Mouse (Mus musculus): ENCODE results near the gene Ckap5. TPM values are rescaled to one million over a fixed set of nuclear protein-coding genes. Genes with fewer than 3 reads are reported as not detected.
"Not testable (repeated sequence)": the region's sequence is repeated elsewhere in the genome, so short reads cannot be mapped to it uniquely, and the experiment has no call there.

Ckap5 gene
- total RNA-seq, 1 experiment from 2014 or later: 41.9 TPM

DNA sequence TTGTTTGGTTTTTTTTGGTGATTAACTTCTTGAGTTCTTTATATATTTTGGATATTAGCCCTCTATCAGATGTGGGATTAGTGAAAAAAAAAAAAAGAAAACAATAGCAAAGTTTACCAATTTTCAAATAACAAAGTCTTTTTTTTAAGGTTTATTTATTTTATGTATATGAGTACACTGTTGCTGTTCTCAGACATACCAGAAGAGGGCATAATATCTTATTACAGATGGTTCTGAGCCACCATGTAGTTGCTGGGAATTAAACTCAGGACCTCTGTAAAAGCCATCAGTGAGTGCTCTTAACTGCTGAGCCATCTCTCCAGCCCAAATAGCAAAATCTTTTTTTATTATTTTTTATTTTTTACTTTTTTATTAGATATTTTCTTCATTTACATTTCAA, 82.8 kb downstream of the Ckap5 start:
- not testable (repeated sequence) for ATAC-seq (replicated peaks; ENCODE audit: insufficient number of reproducible peaks, low FRiP score, low TSS enrichment, poor library complexity, severe bottlenecking)

DNA sequence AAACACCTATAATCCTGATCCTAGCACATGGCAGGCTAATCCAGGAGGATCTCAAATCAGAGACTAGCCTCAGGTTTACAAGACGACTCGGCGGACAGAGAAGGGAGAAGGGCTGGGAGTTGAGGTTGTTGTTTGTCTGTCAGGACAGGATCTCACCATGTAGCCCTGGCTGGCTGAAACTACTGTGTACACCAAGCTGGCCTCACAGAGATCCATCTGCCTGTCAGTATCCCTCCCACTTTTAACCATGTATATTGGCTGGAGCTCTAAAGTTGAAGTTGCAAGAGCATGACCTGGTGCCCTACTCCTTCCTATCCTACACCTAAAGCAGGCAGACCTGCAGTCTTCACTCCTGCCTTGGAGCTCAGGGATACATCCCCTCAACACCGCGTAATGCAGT, 95.8 kb downstream of the Ckap5 start:
- ATAC-seq (replicated peaks; ENCODE audit: insufficient number of reproducible peaks, low FRiP score, low TSS enrichment, poor library complexity, severe bottlenecking): no peak

DNA sequence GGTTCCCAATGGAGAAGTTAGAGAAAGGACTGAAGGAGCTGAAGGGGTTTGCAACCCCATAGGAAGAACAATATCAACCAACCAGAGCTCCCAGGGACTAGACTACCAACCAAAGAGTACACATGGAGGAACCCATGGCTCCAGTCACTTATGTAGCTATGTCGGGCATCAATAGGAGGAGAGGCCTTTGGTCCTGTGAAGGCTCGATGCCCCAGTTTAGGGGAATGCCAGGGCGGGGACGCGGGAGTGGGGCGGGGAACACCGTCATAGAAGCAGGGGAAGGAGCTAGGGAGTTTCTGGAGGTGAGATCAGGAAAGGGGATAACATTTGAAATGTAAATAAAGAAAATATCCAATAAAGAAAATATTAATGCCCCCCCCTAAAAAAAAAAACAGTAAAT, 96.8 kb downstream of the Ckap5 start:
- not testable (repeated sequence) for ATAC-seq (replicated peaks; ENCODE audit: insufficient number of reproducible peaks, low FRiP score, low TSS enrichment, poor library complexity, severe bottlenecking)

- no peak for ATAC-seq (replicated peaks; ENCODE audit: insufficient number of reproducible peaks, low FRiP score, low TSS enrichment, poor library complexity, severe bottlenecking)
Measured at GRCm38 (mm10) chr2:91627486-91627885, 100.9 kb downstream of the Ckap5 start.

DNA sequence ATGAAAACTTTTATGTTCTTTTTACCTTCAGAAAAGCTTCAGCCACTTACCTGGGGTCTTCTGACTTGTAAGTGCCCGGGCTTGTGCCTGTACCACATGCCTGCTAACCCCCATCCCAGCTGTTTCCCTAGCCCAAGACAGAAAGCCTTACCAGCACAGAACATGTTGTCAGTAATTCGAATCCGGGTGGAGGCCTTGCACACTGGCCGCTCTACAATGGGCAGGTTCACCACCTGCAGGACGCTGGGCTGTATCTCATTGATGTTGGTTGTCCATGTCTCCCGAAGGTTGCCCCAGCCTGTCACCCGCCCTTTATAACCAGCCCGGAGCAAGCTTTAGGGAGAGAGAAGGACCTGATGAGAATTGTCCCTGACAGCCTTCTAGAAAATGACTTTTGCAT, 101.6 kb downstream of the Ckap5 start:
- no peak for ATAC-seq (replicated peaks; ENCODE audit: insufficient number of reproducible peaks, low FRiP score, low TSS enrichment, poor library complexity, severe bottlenecking)

- ATAC-seq (replicated peaks; ENCODE audit: insufficient number of reproducible peaks, low FRiP score, low TSS enrichment, poor library complexity, severe bottlenecking): no peak
Measured at GRCm38 (mm10) chr2:91629682-91630081, 103.1 kb downstream of the Ckap5 start.

DNA sequence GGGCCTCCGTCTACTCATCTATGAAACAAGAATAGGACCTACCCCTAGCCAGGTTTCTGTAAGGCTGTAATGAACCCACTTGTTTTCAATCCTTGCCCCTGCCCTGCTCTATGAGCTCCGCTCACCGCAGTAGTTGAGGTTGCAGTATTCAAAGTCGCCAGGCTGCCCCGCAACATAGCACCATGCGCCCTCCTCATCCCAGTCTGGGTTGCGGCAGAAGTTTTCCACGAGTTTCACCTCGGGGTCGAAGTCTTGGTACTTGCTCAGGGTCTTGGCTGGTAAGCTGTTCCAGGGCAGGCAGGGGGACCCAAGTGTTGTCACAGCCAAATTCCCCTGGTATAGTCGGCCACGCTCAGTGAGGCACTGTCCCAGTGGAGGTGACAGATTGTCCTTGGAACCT, 103.8 kb downstream of the Ckap5 start:
- no peak for ATAC-seq (replicated peaks; ENCODE audit: insufficient number of reproducible peaks, low FRiP score, low TSS enrichment, poor library complexity, severe bottlenecking)

DNA sequence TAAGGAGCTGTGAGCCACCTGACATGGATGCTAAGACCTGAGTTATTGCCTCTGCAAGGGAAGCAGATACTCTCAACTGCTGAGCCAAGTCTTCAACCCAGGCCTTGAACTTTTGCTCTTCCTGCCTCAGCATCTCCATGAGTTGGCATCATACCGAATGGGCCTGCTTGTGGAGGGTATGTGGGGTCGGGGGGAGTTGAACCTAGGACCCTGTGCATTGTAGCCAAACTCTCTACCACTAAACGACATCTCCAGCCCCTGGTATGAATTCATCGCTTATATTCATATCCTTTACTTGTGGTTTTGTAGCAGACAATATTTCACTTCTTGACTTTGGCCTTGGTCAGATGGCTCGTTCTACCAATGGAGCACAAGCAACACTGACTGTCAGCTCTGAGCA, 105.3 kb downstream of the Ckap5 start:
- no peak for ATAC-seq (replicated peaks; ENCODE audit: insufficient number of reproducible peaks, low FRiP score, low TSS enrichment, poor library complexity, severe bottlenecking)

DNA sequence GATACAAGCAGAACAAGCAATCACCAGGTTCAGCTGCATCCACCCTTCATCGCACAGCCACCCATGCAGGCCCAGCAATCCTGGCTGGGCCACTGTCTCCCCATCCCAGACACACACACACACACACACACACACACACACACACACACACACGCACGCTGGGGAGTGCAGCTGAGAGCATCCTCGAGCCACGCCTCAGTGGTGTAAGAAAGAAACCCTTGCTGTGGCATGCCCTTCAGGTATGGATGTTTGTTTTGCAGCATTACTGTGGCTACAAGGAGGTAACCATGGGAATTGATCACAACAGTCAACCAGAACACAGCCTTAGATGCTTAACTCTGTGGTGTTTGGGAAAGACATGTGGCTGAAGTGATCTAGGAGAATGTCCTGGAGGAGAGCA, 105.8 kb downstream of the Ckap5 start:
- ATAC-seq (replicated peaks; ENCODE audit: insufficient number of reproducible peaks, low FRiP score, low TSS enrichment, poor library complexity, severe bottlenecking): no peak

DNA sequence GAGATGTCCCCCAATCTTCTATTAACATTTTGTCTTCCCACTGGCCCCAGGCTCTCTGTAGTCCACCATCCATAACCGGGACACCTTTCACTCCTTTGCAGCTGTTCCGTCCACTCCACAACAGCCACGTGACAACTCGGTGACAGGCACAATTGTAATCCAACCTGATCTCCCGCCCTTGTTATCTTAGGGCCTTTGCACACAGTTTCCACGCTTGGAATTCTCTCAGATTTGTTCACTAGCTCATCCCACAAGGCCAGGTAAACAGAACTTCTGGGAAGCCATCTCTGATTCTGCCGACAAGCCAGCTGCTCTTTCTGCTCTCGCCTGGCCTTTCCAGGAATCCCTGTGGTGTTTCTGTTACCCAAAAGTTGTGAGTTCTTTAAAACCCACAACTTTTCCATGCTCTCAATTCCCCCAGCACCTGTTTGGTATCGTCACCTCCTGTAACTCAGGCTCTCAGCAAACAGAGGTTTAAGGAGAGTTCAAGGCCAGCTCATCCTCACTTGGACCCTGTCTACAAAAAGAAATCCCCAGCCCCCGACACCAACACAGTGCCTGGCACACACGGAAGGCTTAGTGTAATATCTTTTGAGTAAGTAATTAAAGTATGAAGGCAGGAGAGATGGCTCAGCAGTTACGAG, 106.9 kb downstream of the Ckap5 start:
- ATAC-seq (replicated peaks; ENCODE audit: insufficient number of reproducible peaks, low FRiP score, low TSS enrichment, poor library complexity, severe bottlenecking): no peak

DNA sequence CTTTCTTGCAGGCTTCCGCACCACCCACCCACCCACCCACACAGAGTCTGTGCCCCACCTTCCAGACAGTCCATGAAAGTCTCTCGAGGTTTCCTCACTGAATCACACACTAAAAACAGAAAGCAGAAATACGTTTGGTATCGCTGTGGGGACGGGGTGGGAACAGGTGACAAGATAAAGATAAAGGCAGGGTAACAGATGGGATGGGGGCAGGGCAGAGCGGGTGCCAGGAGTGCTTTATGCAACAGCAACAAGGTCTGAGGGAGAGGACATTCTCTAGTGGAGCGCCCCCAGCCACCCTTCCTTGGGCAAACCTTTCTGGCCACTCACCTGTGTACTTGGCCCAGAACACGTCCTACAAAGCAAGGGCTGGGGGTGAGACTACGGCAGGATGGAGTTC, 108.3 kb downstream of the Ckap5 start:
- no peak for ATAC-seq (replicated peaks; ENCODE audit: insufficient number of reproducible peaks, low FRiP score, low TSS enrichment, poor library complexity, severe bottlenecking)

DNA sequence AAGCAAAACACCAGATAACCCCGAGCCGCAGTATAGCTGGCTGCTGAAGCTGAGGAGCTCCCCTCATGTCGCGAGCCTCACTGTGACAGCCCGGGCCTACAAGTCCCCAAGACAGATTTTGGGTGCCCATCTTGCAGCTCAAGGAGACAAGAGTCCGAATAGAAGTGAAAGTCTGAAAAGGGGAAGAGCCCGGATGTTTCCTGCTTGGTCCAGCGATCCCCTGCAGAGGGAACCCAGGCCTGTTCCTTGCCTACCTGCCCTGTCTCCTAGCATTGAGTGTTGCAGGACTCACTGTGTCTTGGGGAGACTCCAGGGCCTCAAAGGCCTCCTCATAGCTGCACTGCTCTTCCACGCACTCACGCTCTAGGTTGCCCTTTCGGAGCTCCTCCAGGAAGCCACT, 108.9 kb downstream of the Ckap5 start:
- no peak for ATAC-seq (replicated peaks; ENCODE audit: insufficient number of reproducible peaks, low FRiP score, low TSS enrichment, poor library complexity, severe bottlenecking)

DNA sequence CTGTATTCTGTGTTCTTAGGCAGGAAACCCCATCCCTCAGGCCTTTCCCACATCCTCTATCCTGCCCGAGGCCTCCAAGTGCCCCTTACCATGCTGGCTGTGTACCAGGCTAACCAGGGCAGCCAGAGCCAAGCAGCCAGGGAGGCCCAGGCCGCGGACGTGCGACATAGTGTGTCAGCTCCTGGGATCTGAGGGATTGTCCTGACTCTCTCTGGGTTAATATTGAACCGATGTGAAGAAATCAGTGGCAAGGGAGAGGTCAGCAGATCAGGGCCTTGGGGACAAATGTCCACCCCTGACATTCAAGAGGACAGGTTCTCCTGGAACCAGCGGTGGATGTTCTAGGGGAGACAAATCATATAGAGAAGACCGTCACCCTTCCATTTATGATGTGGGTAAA, 109.7 kb downstream of the Ckap5 start, which contains the start of gene F2:
Gene F2, minus strand, starts transcription at position 186 of the 400 bp plus-strand sequence.
- ATAC-seq (replicated peaks; ENCODE audit: insufficient number of reproducible peaks, low FRiP score, low TSS enrichment, poor library complexity, severe bottlenecking): no peak

DNA sequence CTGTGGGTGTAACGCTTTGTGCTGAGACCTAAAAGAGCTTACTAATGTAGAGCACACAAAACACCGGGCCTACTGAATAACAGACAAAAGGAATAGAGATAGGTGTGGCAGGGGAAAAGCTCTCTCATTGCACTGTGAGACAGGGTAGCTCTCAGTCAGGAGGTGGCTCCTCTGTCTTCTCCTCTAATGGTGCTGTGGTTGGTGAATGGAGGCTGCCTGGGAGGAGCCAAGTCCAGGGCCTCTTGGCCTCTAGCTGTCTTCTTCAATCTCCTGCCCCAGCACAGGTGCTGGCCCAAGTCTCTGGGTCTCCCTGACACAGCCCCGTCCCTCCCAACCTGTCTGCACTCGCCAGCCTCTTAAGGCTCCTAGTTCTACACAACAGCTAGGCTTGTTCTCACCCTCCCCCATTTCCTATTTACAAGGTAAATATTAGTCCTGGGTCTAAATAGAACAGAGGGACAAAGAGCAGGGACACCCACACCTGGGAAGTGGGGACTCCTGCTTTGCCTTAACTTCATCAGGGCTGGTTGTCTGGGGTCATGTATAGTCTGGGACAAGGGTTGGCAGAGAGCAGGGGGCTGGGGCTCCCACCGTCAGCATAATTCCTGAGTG, 110.3 kb downstream of the Ckap5 start:
- ATAC-seq (replicated peaks; ENCODE audit: insufficient number of reproducible peaks, low FRiP score, low TSS enrichment, poor library complexity, severe bottlenecking): no peak

- no peak for ATAC-seq (replicated peaks; ENCODE audit: insufficient number of reproducible peaks, low FRiP score, low TSS enrichment, poor library complexity, severe bottlenecking)
Measured at GRCm38 (mm10) chr2:91638931-91639330, 112.4 kb downstream of the Ckap5 start.

GRCm38 (mm10) chr2:91642825-91643415, 116.4 kb downstream of the Ckap5 start:
- ATAC-seq (replicated peaks; ENCODE audit: insufficient number of reproducible peaks, low FRiP score, low TSS enrichment, poor library complexity, severe bottlenecking): no peak

DNA sequence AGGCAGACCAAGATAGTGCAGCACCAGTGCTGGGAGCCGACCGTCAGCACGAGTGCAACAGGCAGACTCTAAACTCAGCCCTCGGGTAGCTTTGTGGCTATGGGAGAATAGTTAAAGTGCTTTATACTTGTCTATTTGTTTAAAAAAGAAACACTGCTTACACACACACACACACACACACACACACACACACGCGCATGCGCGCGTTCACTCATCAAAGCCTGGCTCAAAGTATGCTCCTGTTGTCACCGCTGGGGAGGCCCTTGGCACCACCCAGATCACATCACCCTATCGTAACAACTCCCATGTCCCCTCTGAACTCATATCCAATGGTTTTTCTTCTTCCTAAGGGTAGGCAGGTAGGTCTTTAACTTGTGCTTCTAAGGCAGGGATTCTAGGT, 117.5 kb downstream of the Ckap5 start:
- ATAC-seq (replicated peaks; ENCODE audit: insufficient number of reproducible peaks, low FRiP score, low TSS enrichment, poor library complexity, severe bottlenecking): no peak

GRCm38 (mm10) chr2:91645354-91645753, 118.8 kb downstream of the Ckap5 start:
- no peak for ATAC-seq (replicated peaks; ENCODE audit: insufficient number of reproducible peaks, low FRiP score, low TSS enrichment, poor library complexity, severe bottlenecking)

DNA sequence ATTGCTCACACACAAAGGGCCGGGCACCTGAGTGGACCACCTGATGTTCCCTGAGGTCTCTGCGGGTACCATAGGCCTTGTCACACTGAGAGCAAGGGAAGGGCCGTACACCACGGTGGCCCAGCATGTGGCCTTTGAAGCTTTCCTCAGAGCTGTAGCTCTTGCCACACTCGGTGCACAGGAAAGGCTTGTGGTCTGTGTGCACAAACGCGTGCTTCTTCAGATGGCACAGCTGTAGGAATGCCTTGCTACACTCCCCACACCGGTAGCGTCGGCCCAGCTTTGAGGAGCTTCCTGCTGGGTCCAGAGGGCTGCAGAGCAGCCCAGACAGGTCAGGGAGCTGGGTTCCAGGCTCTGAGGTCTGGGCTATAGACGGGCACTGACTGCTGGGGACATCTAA, 119.2 kb downstream of the Ckap5 start:
- ATAC-seq (replicated peaks; ENCODE audit: insufficient number of reproducible peaks, low FRiP score, low TSS enrichment, poor library complexity, severe bottlenecking): no peak

DNA sequence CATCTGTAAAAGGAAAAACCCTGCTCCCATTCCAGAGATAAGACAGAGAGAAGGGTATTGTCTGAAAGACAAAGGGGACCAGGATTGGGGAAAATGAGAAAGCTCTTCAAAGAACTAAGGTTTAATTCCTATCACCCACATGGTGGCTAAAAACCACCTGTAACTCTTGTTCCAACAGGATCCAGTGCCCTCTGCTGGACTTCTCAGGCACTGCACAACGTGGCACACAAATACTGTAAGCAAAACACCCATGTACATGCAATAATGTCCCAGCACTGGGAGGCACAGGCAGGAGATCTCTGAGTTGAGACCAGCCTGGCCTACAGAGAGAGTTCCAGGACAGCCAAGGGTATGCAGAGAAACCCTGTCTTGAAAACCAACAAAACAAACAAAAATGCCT, 120.2 kb downstream of the Ckap5 start:
- 0 out of 2 replicates have a peak, but pooled peaks have one; percentile 24 for ATAC-seq (replicated peaks; ENCODE audit: insufficient number of reproducible peaks, low FRiP score, low TSS enrichment, poor library complexity, severe bottlenecking)

Measured in monocyte, adult 5-6 weeks (primary cell).